Mouse (Mus musculus): Measurements from ENCODE around the gene Zfp27.

- TF ChIP-seq CTCF (IDR thresholded peaks at IDR 0.05; ENCODE audit: control insufficient read depth, insufficient read depth, insufficient replicate concordance, low read depth, low read length) (no peak), POLR2A (IDR thresholded peaks at IDR 0.05; ENCODE audit: control insufficient read depth, low read depth, low read length) (no peak)
These were observed 44.7 kb downstream of the Zfp27 start for GRCm38 (mm10) chr7:29861660-29862059.
